Mouse (Mus musculus): ENCODE results near the gene Kdm5a. TPM values are rescaled to one million over a fixed set of nuclear protein-coding genes. Genes with fewer than 3 reads are reported as not detected.

The Kdm5a gene
- total and polyA plus RNA-seq, 3 experiments = 20.8 to 35.8 (median 29.3) TPM

GRCm38 (mm10) chr6:120438161-120438560, 74.2 kb downstream of the Kdm5a start:
- no peak for TF ChIP-seq GABPA (IDR thresholded peaks at IDR 0.05; ENCODE audit: insufficient replicate concordance, low read depth, low read length)
- no peak for TF ChIP-seq IRF4 (IDR thresholded peaks at IDR 0.05; ENCODE audit: low read depth, low read length)
- no peak for TF ChIP-seq USF2 (conservative IDR thresholded peaks at IDR 0.05; ENCODE audit: low read depth, low read length)
- Histone ChIP-seq H3K9me3 (replicated peaks; ENCODE audit: low read length) (no peaks in the 10 kb centered on the region), H3K27ac (ENCODE audit: insufficient read depth, low read depth) (no peak overlapping the region), H3K9ac (ENCODE audit: insufficient read depth, low read depth) (no peak overlapping the region), H3K4me3 (replicated peaks in 1 of 3; ENCODE audit: low read depth in 2 of 3, low read length in 2 of 3, poor library complexity in 1 of 3) (no peak overlapping the region), H3K4me1 (ENCODE audit: control insufficient read depth in 1 of 2, insufficient read depth in 2 of 2) (no peaks in the 10 kb centered on the region), H3K79me2 (replicated peaks; ENCODE audit: control insufficient read depth, extremely low read depth, insufficient read depth, poor library complexity, severe bottlenecking) (no peaks in the 10 kb centered on the region; the same call in 1 of the 2 replicates), H3K36me3 (replicated peaks in 1 of 2; ENCODE audit: control insufficient read depth in 1 of 2, insufficient read depth in 1 of 2, low read length in 1 of 2) (peaks cover 33 to 63% of the 10 kb centered on the region in 2 experiments), H3K4me2 (ENCODE audit: insufficient read depth, low read depth, poor library complexity, severe bottlenecking) (no peak overlapping the region), H3K27me3 (replicated peaks) (no peaks in the 10 kb centered on the region)
- no peak for DNase-seq (ENCODE audit: extremely low read depth)
- dilution Hi-C loops (cut with MboI; ENCODE audit: extremely low pct_ligation_motif_present, extremely low pct_unique_long_range_greater_than_20kb, low sequenced_read_pairs) (no loop called here), in situ Hi-C loops (cut with MboI; ENCODE audit: low pct_ligation_motif_present, low pct_unique_long_range_greater_than_20kb, low sequenced_read_pairs) (loop anchor here (10.0 kb wide), 1 partner anchor 47 kb away; no protein-coding TSS in a partner anchor)

DNA sequence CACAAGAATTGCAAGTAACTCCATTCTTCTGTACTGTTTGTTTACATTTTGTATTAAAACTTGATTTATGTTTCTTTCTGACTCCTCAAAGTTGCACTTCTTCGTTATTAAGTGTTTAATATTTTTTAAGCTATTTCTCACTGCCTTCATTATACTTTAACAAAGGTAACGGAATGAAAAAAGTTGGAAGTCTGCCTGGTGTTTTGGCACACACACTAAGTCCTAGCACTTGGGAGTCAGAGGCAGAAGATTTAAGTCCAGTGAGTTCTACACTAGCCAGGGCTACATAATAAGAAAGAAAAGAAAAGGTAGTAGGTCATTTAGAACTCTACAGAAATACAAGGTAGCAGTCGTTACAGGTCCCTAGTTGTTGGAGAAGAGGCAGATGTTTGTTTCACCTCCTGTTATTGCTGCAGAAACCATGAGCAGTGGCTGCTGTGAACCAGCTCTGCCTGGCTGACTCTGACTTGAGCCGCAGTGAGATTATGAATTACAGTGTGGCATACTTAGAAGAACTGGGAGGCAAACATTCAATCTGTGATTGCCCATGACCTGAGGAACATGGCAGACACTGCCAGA, 78.3 kb downstream of the Kdm5a start:
- no peak for DNase-seq (ENCODE audit: extremely low read depth)
- Histone ChIP-seq H3K4me2 (ENCODE audit: insufficient read depth, low read depth, poor library complexity, severe bottlenecking) (no peak overlapping the region), H3K4me3 (replicated peaks in 1 of 3; ENCODE audit: low read depth in 2 of 3, low read length in 2 of 3, poor library complexity in 1 of 3) (no peak overlapping the region), H3K27ac (ENCODE audit: insufficient read depth, low read depth) (no peak overlapping the region), H3K9ac (ENCODE audit: insufficient read depth, low read depth) (no peak overlapping the region), H3K9me3 (replicated peaks; ENCODE audit: low read length) (no peaks in the 10 kb centered on the region), H3K27me3 (replicated peaks) (no peaks in the 10 kb centered on the region), H3K36me3 (replicated peaks in 1 of 2; ENCODE audit: control insufficient read depth in 1 of 2, insufficient read depth in 1 of 2, low read length in 1 of 2) (peaks cover 22 to 48% of the 10 kb centered on the region in 2 experiments), H3K79me2 (replicated peaks; ENCODE audit: control insufficient read depth, extremely low read depth, insufficient read depth, poor library complexity, severe bottlenecking) (no peaks in the 10 kb centered on the region), H3K4me1 (ENCODE audit: control insufficient read depth in 1 of 2, insufficient read depth in 2 of 2) (no peaks in the 10 kb centered on the region)
- TF ChIP-seq POLR2A (IDR thresholded peaks at IDR 0.05; ENCODE audit: low read depth, low read length) = no peak
- no peak for TF ChIP-seq ZKSCAN1 (IDR thresholded peaks at IDR 0.05; ENCODE audit: borderline replicate concordance, low read depth, low read length)
- no peak for TF ChIP-seq POLR2AphosphoS2 (IDR thresholded peaks at IDR 0.05; ENCODE audit: low read depth, low read length)
- no peak for TF ChIP-seq NRF1 (IDR thresholded peaks at IDR 0.05; ENCODE audit: low read depth, low read length)
- TF ChIP-seq RCOR1 (conservative IDR thresholded peaks at IDR 0.05; ENCODE audit: low read depth, low read length) = no peak
- TF ChIP-seq JUN (IDR thresholded peaks at IDR 0.05; ENCODE audit: insufficient read depth, low read depth, low read length) = no peak
- TF ChIP-seq MAZ (IDR thresholded peaks at IDR 0.05; ENCODE audit: low read depth, low read length) = no peak
- no peak for TF ChIP-seq HCFC1 (IDR thresholded peaks at IDR 0.05; ENCODE audit: low read depth, low read length)
- TF ChIP-seq NELFE (IDR thresholded peaks at IDR 0.05; ENCODE audit: low read depth, low read length) = no peak
- no peak for TF ChIP-seq ETS1 (conservative IDR thresholded peaks at IDR 0.05; ENCODE audit: low read depth, low read length)
- no peak for TF ChIP-seq UBTF (IDR thresholded peaks at IDR 0.05; ENCODE audit: low read depth, low read length)
- TF ChIP-seq MXI1 (IDR thresholded peaks at IDR 0.05; ENCODE audit: low read depth, low read length) = no peak
- no peak for TF ChIP-seq IRF4 (IDR thresholded peaks at IDR 0.05; ENCODE audit: low read depth, low read length)
- no peak for TF ChIP-seq CHD1 (IDR thresholded peaks at IDR 0.05; ENCODE audit: low read depth, low read length)
- no peak for TF ChIP-seq PAX5 (IDR thresholded peaks at IDR 0.05; ENCODE audit: low read length)
- TF ChIP-seq CHD2 (IDR thresholded peaks at IDR 0.05; ENCODE audit: low read length) = no peak
- no peak for TF ChIP-seq BHLHE40 (IDR thresholded peaks at IDR 0.05; ENCODE audit: low read depth, low read length)
- no peak for TF ChIP-seq MAFK (IDR thresholded peaks at IDR 0.05; ENCODE audit: insufficient replicate concordance, low read length)
- no peak for TF ChIP-seq RAD21 (IDR thresholded peaks at IDR 0.05; ENCODE audit: low read depth, low read length)
- dilution Hi-C loops (cut with MboI; ENCODE audit: extremely low pct_ligation_motif_present, extremely low pct_unique_long_range_greater_than_20kb, low sequenced_read_pairs) = no loop called here
- in situ Hi-C loops (cut with MboI; ENCODE audit: low pct_ligation_motif_present, low pct_unique_long_range_greater_than_20kb, low sequenced_read_pairs) = no loop called here
